Mouse (Mus musculus) embryonic facial prominence, embryonic 10.5 days (tissue): ENCODE measurements at regions not wholly inside any gene's neighbourhood (a gene's known extent, or its start where the extent isn't known, plus 50 kb on each side); places are given as distances from the start of the nearest gene placed in this dataset.

Experiments used
- DNase-seq: peaks from one replicate; pipeline ENCODE4 v3.0.0-alpha.2; 2017; ENCODE audit warnings: low spot score
- H3K27ac ChIP-seq: fragments of 300-500 bp; sonication (generic); replicated peaks from 2 replicates; pipeline ENCODE4 v1.5.1; 2016; ENCODE audit warnings: mild to moderate bottlenecking
- H3K27me3 ChIP-seq: fragments of 300-500 bp; sonication (generic); replicated peaks from 2 replicates; pipeline ENCODE4 v1.6.1; 2016; ENCODE audit warnings: low read depth, mild to moderate bottlenecking; ENCODE audit not compliant: poor library complexity, severe bottlenecking
- H3K36me3 ChIP-seq: fragments of 300-500 bp; sonication (generic); replicated peaks from 2 replicates; pipeline ENCODE4 v1.6.1; 2016; ENCODE audit warnings: mild to moderate bottlenecking, moderate library complexity
- H3K4me1 ChIP-seq: fragments of 300-500 bp; sonication (generic); 2 replicates; pipeline ENCODE4 v1.6.1; 2016
- H3K4me3 ChIP-seq: fragments of 300-500 bp; sonication (generic); 2 replicates; pipeline ENCODE4 v1.5.1; 2016; ENCODE audit warnings: mild to moderate bottlenecking, moderate library complexity
- H3K9me3 ChIP-seq: fragments of 300-500 bp; sonication (generic); 2 replicates; pipeline ENCODE4 v1.6.1; 2016; ENCODE audit warnings: mild to moderate bottlenecking
- WGBS: fragments of 180-500 bp; shearing (Covaris S2); methylation state at CpG from one replicate; pipeline ENCODE4 v1.1.7; 2016; 5-methylcytosine and 5-hydroxymethylcytosine counted together

DNA sequence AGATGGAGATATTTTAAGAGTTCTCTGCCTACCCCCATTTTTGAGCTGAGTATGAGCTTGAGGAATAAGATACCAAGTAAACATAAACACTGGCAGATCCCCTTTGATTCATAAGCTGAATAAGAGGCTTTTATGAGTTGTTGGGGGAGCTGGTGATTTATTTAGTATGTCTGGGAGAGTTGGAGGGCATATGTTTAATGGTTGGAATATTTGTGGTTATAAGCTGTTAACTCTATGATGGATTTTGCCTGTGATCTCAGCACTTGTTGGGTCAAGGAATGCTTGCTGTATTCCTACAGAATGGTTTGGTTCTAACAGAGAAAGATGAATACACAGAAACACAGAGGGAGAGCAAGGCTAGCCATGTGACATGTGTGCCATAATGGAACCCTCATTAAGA is 132.1 kb upstream of the Inhba start:
- Histone ChIP-seq H3K27ac (no peak overlapping the region), H3K9me3 (no peaks in the 10 kb centered on the region), H3K36me3 (no peaks in the 10 kb centered on the region), H3K4me3 (no peak overlapping the region), H3K4me1 (no peaks in the 10 kb centered on the region), H3K27me3 (no peaks in the 10 kb centered on the region)
- DNase-seq: no peak

DNA sequence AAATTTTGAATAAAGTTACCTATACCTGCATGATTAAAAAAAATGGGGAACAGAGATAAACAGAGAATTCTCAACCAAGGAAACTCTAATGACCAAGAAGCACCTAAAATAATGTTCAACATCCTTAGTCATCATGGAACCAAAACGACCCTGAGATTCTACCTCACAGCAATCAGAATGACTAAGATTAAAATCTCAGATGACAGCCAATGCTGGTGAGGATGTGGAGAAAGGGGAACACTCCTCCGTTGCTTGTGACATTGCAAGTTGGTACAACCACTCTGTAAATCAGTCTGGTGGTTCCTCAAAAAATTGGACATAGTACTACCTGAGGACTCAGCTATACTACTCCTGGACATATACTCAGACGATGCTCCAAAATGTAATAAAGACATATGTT is 120.9 kb upstream of the Inhba start:
- WGBS: 79% methylated on average over 3 of the region's 3 CpGs
- Histone ChIP-seq H3K9me3 (no peaks in the 10 kb centered on the region), H3K4me3 (no peak overlapping the region), H3K36me3 (no peaks in the 10 kb centered on the region), H3K27ac (no peak overlapping the region), H3K4me1 (no peaks in the 10 kb centered on the region), H3K27me3 (no peaks in the 10 kb centered on the region)
- no peak for DNase-seq

DNA sequence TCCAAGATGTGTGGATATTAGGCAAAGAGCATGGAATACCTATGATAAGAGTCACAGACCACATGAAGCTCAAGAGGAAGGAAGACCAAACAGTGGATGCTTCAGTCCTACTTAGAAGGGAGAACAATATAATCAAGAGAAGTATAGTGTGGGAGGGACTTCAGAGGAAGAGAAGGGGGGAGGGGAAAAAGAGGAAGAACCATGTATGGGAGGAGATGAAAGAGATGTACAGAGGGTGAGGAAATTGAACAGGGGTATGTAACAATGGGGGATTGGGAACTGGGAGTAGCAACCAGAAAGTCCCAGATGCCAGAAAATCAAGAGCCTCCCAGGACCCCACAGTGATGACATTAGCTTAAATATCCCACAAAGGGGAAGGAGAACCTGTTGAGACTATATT is 120.2 kb upstream of the Inhba start:
- no peak overlapping the region for H3K4me3 ChIP-seq
- no peaks in the 10 kb centered on the region for H3K36me3 ChIP-seq
- no peaks in the 10 kb centered on the region for H3K9me3 ChIP-seq
- H3K27me3 ChIP-seq: no peaks in the 10 kb centered on the region
- no peak overlapping the region for H3K27ac ChIP-seq
- no peak for DNase-seq
- H3K4me1 ChIP-seq: no peaks in the 10 kb centered on the region

DNA sequence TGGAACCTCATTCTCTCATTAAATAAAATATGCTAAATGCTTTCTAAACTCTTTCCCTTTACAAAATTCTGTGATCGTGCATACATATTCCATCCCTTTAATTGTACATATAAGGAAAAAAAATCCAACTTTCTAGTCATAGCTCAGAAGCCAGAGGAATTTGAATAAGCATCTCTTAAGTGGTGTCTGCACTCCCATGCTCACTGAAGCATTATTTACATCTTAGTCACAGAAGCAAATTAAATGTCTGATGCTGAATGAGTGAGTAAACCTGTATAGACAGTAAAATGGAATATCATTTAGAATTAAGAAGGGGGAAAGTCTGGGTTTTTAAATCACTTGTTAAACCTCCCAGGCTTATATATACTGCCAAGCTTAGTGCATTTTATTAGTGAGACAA is 113.5 kb upstream of the Inhba start:
- Histone ChIP-seq H3K27me3 (no peaks in the 10 kb centered on the region), H3K36me3 (no peaks in the 10 kb centered on the region), H3K27ac (no peak overlapping the region), H3K4me1 (peaks cover 5% of the 10 kb centered on the region), H3K9me3 (no peaks in the 10 kb centered on the region), H3K4me3 (no peak overlapping the region)
- 92% methylated on average over 1 of the region's 1 CpGs for WGBS
- DNase-seq: no peak

- peaks cover 5% of the 10 kb centered on the region for H3K4me1 ChIP-seq
- no peaks in the 10 kb centered on the region for H3K9me3 ChIP-seq
- H3K27ac ChIP-seq: no peak overlapping the region
- no peaks in the 10 kb centered on the region for H3K36me3 ChIP-seq
- no peak overlapping the region for H3K4me3 ChIP-seq
- DNase-seq: no peak
- 46% methylated on average over 7 of the region's 7 CpGs for WGBS
- H3K27me3 ChIP-seq: no peaks in the 10 kb centered on the region
Measured at GRCm38 (mm10) chr13:15901710-15902675, 109.7 kb upstream of the Inhba start.

DNA sequence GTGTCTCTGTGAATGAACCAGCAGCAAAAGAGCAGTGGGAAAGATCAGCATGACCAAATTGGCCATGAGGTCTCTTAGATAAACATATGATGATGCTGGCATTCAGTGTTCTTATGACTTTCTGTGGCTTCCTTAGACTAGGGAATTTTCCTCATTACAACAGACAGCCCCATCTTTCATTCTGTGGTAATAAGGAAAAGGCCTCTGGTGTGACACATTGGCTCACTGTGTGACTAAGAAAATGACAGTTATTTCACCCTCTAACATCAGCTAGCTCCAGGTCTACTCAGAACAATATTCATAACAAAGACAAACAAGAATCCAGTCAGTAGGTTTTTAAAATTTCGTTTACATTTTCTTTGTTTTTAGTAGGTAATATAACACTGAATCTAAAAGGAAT is 103.8 kb upstream of the Inhba start:
- no peaks in the 10 kb centered on the region for H3K4me1 ChIP-seq
- no peak overlapping the region for H3K4me3 ChIP-seq
- H3K9me3 ChIP-seq: no peaks in the 10 kb centered on the region
- no peak for DNase-seq
- no peak overlapping the region for H3K27ac ChIP-seq
- H3K27me3 ChIP-seq: no peaks in the 10 kb centered on the region
- H3K36me3 ChIP-seq: no peaks in the 10 kb centered on the region
- WGBS: 80% methylated on average over 1 of the region's 1 CpGs

DNA sequence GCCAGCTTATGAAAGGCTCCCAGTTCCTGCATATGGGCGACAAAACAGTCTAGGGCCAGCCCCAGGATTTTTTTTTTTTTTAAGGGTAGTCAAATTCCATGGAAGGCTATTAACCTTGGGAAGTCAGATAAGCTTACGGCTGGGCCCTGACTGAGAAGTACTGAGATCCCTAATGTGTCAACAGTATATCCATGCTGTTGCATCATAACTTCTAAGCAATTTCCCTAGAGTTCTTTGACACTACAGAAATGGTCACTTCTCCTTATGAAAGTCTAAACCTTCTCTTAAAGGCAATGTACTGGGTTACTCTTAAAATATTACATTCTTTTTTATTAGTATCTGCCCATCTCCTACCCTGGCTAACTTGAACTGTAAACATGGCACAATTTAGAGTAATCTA is 101.1 kb upstream of the Inhba start:
- Histone ChIP-seq H3K9me3 (no peaks in the 10 kb centered on the region), H3K27me3 (no peaks in the 10 kb centered on the region), H3K4me3 (no peak overlapping the region), H3K36me3 (no peaks in the 10 kb centered on the region), H3K4me1 (no peaks in the 10 kb centered on the region), H3K27ac (no peak overlapping the region)
- 65% methylated on average over 2 of the region's 2 CpGs for WGBS
- DNase-seq: no peak

DNA sequence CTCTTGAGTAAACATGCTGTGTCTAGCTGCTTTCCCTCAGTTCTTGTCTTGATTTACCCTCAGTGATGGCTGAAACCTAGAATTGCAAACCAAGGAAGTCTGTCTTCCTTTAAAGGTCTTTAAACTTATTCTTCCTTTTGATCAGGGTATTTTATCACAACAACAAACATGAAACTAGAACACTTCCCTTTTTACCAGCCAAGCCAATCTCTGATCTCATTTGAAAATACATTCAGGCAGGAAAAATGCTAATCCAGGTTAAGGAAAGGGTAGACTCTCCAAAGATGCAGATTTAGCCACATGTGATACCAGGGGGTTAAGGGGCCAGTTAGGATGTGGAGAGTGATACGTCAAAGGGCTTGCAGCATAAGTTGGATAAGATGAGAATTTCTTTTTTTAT is 100.4 kb upstream of the Inhba start:
- WGBS: 88% methylated on average over 1 of the region's 1 CpGs

DNA sequence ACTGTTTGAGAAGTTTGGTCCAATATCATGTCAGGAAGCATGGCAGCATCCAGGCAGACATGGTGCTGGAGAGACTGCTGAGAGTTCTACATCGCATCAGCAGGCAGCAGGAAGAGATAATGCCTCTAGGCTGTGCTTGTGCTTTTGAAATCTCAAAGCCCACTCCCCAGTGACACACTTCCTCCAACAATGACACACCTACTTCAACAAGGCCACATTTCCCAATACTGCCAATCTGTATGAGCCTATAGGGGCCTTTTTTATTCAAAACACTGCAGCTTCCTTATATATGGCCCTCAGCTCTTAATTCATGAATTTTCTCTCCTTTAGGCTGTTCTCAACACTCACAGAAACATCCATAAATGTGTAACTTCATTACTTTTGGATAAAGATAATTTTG is 97.4 kb upstream of the Inhba start:
- Histone ChIP-seq H3K27me3 (no peaks in the 10 kb centered on the region), H3K27ac (no peak overlapping the region), H3K9me3 (no peaks in the 10 kb centered on the region), H3K36me3 (no peaks in the 10 kb centered on the region), H3K4me1 (no peaks in the 10 kb centered on the region), H3K4me3 (no peak overlapping the region)
- WGBS: 76% methylated on average over 1 of the region's 1 CpGs
- DNase-seq: no peak

More for the DNA sequence above, 100.4 kb upstream of the Inhba start:
- Histone ChIP-seq H3K36me3 (no peaks in the 10 kb centered on the region), H3K9me3 (no peaks in the 10 kb centered on the region), H3K27ac (no peak overlapping the region), H3K4me3 (no peak overlapping the region), H3K27me3 (no peaks in the 10 kb centered on the region), H3K4me1 (no peaks in the 10 kb centered on the region)
- DNase-seq: no peak

DNA sequence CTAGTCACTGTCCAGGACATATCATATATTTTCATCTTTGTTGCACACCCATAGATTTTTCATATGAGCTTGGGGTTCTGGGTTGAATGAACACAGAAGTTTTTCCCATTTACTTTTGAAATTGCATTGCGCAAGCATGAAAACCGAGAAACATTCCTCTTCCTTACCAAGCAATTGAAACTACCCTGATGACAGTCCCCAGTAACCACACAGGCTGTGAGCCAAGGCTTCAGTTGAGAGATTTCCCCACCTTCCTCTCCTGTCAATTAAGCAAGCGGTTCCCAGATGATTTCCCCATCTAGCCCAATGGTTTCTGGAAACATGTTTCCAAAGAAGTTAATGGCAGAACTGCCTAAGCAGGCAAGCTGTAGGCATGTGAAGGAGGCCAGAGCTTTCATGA is 81.8 kb upstream of the Inhba start:
- H3K27ac ChIP-seq: no peak overlapping the region
- no peaks in the 10 kb centered on the region for H3K4me1 ChIP-seq
- no peaks in the 10 kb centered on the region for H3K36me3 ChIP-seq
- 89% methylated on average over 3 of the region's 3 CpGs for WGBS
- no peak for DNase-seq
- no peaks in the 10 kb centered on the region for H3K27me3 ChIP-seq
- H3K4me3 ChIP-seq: no peak overlapping the region
- H3K9me3 ChIP-seq: no peaks in the 10 kb centered on the region

DNA sequence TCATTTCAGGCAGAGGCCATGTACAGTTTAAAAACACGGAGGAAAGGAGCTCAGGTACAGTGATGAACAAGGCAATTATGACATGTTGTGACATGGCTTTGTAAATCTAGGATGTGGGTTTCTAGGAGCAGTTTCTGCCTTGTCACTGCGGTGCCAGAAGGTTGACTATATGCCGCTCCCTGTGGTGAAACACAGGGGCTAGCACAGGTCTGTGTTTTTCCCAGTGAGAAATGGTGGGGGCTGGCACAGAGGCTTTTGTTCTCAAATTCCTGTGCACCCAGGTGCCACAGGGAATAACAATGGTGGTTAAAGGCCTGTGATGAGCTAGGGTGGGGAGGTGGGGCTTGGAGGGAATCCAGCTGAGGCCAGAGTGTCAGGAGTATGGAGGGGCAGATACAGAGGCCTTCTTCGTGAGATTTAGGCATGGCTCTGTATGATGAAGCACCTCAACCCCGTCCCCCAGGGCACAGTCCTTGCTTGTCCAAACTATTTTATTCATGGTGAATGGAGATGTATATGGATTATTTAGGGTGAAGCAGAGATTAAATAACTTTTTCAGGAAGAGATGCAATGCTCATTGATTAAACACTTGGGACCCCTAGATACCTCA is 80.0 kb upstream of the Inhba start:
- no peak overlapping the region for H3K27ac ChIP-seq
- 33% methylated on average over 5 of the region's 5 CpGs for WGBS
- H3K27me3 ChIP-seq: no peaks in the 10 kb centered on the region
- H3K4me1 ChIP-seq: no peaks in the 10 kb centered on the region
- H3K9me3 ChIP-seq: no peaks in the 10 kb centered on the region
- no peak overlapping the region for H3K4me3 ChIP-seq
- DNase-seq: no peak
- H3K36me3 ChIP-seq: no peaks in the 10 kb centered on the region

GRCm38 (mm10) chr13:15935689-15936088 is 76.0 kb upstream of the Inhba start:
- Histone ChIP-seq H3K36me3 (no peaks in the 10 kb centered on the region), H3K4me1 (no peaks in the 10 kb centered on the region), H3K27ac (no peak overlapping the region), H3K9me3 (no peaks in the 10 kb centered on the region), H3K27me3 (no peaks in the 10 kb centered on the region), H3K4me3 (no peak overlapping the region)
- DNase-seq: no peak
- 96% methylated on average over 1 of the region's 1 CpGs for whole genome bisulfite sequencing

- H3K36me3 ChIP-seq: no peaks in the 10 kb centered on the region
- H3K27ac ChIP-seq: no peak overlapping the region
- WGBS: 79% methylated on average over 1 of the region's 1 CpGs
- H3K9me3 ChIP-seq: no peaks in the 10 kb centered on the region
- no peak overlapping the region for H3K4me3 ChIP-seq
- H3K4me1 ChIP-seq: no peaks in the 10 kb centered on the region
- DNase-seq: no peak
- no peaks in the 10 kb centered on the region for H3K27me3 ChIP-seq
Measured at GRCm38 (mm10) chr13:15936109-15936508, 75.5 kb upstream of the Inhba start.
